Mouse (Mus musculus) ES-CJ7 (cell line): ENCODE data around the gene Spef2.
"Not testable (repeated sequence)": the region's sequence is repeated elsewhere in the genome, so short reads cannot be mapped to it uniquely, and the experiment has no call there.

Experiments
- DNase-seq: peaks from one replicate; pipeline ENCODE4 v3.0.0; 2011; ENCODE audit warnings: low read depth, low spot score

Gene Spef2

GRCm38 (mm10) chr15:9748359-9749102 lies at the start of gene Spef2:
Gene Spef2 (minus strand): TSS chr15:9748868.
- peak; percentile 94 for DNase-seq

DNA sequence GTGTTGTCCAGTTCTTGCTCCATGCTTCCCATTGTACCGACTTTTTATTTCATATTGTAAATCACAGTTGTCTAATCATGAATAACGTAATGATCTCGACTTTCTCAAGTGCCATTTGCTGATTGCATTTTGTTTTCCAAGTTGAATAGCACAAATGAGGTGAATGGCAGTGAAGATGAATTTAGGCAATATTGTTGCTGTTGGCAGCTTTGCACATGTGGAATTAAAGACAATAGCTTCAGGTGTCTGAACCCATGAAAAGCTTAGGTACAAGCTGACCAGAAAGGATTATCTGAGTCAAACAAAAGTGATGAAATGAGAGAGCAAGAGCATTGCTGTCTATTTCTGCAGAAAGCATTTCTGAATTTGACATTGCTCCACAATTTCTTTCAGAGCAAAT lies 45.5 kb upstream of the Spef2 start:
- no peak for DNase-seq

GRCm38 (mm10) chr15:9788245-9789030 lies 39.8 kb upstream of the Spef2 start:
- no peak for DNase-seq

- not testable (repeated sequence) for DNase-seq
Measured at GRCm38 (mm10) chr15:9774222-9775142, 25.8 kb upstream of the Spef2 start.

GRCm38 (mm10) chr15:9768184-9768918 lies 19.7 kb upstream of the Spef2 start:
- no peak for DNase-seq

- no peak for DNase-seq
Measured at GRCm38 (mm10) chr15:9767034-9767433, 18.4 kb upstream of the Spef2 start.

DNA sequence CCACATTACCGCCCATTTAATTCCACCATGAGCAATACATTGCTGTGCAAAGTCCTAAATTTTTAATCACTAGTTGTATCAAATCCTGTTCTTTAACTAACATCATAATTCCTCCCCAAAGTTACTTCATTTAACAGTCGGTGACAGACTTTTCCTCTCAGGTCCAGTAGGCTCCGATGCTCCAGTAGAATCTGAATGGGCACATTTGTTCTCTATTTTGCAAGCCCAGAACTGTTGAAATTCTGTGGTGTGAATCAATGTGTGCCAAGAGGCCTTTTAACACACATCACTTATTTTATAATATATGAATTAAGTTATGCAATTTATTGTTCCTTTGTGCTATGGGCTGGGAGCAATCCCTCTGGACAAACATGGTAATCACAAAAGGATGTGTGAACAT lies 2.3 kb upstream of the Spef2 start:
- no peak for DNase-seq

GRCm38 (mm10) chr15:9747410-9748104 lies 1.1 kb downstream of the Spef2 start:
- DNase-seq = no peak

DNA sequence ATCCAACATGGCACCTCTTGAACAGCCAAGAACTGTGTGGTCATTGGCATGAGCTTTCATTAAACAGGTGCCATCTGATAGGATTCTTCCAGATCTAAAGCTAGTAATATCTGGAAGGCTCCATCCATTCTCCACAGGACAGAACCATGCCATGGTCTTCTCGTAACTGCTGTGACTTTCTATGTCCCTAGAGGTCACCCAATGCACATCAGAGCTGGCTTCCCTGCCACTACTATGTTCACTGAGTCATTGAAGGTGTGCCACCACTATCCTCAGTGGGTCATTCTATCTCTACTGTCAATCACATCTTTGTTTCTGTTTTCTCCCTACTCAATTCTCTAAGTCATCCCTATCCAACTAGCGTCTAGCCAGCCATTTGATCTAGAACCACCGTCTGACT lies 6.5 kb downstream of the Spef2 start:
- DNase-seq = peak; percentile 5

- no peak for DNase-seq
Measured at GRCm38 (mm10) chr15:9714574-9715458, 33.9 kb downstream of the Spef2 start.

GRCm38 (mm10) chr15:9713707-9714106 lies 35.0 kb downstream of the Spef2 start:
- no peak for DNase-seq

- DNase-seq = no peak
Measured at GRCm38 (mm10) chr15:9710330-9710729, 38.3 kb downstream of the Spef2 start.

DNA sequence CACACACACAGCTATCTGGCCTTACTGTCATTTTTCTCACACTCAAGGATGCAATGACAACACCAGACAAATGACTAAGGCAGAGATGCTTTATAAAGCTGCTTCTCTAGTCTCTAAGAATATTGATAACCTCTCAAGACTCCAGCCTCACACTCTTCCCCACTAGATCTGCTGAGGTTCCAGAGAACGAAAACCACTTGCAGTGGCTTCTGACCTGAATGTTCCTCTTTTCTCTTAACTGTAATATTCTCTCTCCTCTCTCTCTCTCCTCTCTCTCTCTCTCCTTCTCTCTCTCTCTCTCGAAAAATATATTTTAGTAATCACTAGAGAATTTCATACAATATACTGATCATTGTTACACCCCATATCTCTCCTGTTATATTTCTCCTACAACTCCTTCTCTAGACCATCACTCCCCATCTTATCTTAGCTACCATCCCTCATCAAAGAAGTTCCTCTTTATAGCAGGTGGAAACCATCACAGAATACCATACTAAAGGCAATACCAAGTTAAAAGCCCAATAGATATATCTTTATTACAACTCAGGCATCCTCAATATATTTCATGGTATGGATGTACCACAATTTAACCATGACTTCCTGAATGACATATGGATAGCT lies 42.7 kb downstream of the Spef2 start:
- DNase-seq = no peak

- DNase-seq = no peak
Measured at GRCm38 (mm10) chr15:9701845-9702244, 46.8 kb downstream of the Spef2 start.

DNA sequence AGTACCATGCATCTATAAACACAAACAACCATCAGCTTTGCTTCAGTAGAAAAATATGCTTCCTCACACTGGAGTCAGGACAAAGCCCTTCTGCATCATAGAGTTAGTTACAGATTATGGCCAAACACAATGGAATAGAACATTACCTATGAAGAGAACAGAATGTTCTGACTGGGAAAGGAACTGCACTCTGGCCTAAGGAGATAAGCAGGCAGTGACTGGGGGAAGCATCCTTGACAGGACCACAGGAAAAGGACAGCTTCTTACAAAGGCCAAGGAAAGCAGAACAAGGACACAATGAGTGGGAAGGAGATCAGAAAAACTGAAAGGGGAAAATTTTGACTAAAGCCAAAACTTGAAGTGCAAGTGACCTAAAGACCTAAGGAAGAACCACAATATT lies 56.9 kb downstream of the Spef2 start:
- no peak for DNase-seq

GRCm38 (mm10) chr15:9690845-9691244 lies 57.8 kb downstream of the Spef2 start:
- DNase-seq = no peak

DNA sequence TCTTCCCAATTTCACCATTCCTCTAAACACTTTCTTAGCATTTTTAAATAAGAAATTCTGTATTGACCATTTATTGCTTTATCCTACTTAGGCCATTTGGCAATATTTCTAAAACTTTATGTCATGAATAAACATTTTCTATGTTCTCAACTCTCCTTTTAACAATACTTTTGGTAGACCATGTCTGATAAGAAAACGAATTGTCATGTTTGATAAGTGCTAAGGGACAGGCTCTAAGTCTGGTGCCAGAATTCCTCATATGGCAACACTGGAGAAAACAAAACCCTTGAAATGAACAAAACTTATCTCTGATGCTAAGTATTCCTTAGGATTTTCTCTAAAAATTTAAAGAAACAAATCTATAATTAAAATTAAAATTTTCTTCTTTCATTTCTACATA lies 58.2 kb downstream of the Spef2 start:
- no peak for DNase-seq

- DNase-seq = no peak
Measured at GRCm38 (mm10) chr15:9683485-9683884, 65.2 kb downstream of the Spef2 start.

GRCm38 (mm10) chr15:9677343-9678036 lies 71.2 kb downstream of the Spef2 start:
- no peak for DNase-seq
